Mouse (Mus musculus) CD8-positive naive resting alpha-beta T cell, adult 2 months (primary cell): ENCODE results near the gene Prss16.

Source experiments
- DNase-seq, 2 experiments: peaks; one replicate each; pipeline ENCODE4 v3.0.0; 2022; ENCODE audit warnings: low read depth in 2 of 2, low spot score in 2 of 2

The Prss16 gene

GRCm38 (mm10) chr13:22009642-22010041 is at the start of gene Prss16:
TSS of gene Prss16 (minus strand) at chr13:22009742.
- no peak for DNase-seq

GRCm38 (mm10) chr13:22053754-22054153 is 44.2 kb upstream of the Prss16 start:
- DNase-seq = no peak

DNA sequence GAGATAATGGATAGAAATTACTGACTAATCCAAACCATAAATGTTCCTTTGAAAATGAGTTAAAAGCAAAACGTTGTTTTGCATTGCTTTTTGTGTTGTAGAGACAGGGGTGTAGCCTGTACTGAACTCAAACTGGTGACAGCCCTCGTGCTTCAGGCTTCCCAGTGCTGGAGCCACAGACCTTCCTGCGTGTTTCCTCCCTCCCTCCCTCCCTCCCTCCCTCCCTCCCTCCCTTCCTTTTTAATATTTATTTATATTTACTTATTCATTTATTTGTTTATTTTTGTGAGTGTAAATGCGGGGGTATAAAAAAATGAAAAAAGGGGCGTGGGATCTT is 41.9 kb upstream of the Prss16 start:
- DNase-seq = no peak

DNA sequence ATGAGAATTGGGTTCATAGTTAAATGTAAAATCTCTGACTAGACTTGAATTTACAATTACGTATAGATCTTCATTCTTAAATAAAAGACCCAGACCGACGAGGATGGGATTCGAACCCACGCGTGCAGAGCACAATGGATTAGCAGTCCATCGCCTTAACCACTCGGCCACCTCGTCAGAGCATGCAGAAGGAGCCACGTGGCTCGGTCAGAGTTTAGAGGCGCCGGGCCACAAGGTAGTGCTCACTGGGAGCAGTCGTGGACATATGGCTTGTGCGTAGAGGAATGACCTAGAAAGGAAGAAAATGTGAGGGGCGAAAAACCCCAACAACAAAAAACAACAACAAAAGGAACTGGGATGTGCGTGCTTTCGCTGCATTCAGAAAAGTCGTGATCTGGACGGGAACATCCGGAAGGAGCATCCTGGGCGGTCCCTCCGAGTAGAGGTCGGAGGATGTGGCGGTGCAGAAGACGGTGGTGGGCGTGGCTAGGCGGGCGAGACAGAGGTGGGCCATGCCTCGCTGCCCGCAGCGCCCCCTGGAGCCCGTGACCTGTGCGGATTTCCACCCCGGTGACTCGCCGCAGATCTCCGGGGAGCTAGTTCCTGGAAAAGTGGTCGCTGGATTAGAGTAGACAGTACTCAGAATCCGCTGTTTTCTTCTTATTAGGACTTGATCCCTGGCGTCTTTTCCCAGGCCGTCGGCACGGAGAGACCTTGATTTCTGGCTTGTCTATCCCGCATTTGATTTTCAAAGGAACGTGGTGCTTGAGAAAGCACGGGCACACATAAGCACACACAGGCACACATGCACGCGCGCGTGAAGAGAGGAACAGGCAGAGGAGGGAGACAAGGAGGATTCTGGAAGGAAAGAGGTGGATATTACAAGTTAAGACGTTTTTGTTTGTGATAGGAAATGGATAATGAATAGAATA is 41.3 kb upstream of the Prss16 start:
- DNase-seq = peak; percentile 75 to 84

GRCm38 (mm10) chr13:22049737-22050440 is 40.3 kb upstream of the Prss16 start:
- DNase-seq = peak in 1 of 2 experiments; percentile 51

DNA sequence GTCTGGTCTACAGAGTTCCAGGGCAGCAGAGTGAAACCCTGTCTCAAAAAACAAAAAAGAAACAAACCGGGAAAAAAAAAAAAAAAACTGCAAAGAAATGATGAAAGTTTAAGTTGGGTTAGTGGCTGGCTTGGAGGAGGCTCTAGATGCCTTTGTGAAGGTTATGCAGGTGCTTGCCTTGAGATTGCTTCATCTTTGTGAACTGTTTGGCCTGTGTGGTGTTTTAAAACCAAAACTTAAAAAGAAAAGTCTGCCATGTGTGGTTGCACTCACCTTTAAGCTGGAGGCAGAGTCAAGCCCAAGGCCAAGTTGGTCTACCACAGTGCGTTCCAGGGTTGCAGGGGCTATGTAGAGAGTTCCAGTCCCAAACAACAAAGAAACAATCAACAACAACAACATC is 39.5 kb upstream of the Prss16 start:
- DNase-seq = no peak

GRCm38 (mm10) chr13:22045311-22045710 is 35.8 kb upstream of the Prss16 start:
- DNase-seq = no peak

GRCm38 (mm10) chr13:22044432-22045155 is 35.1 kb upstream of the Prss16 start:
- no peak for DNase-seq

GRCm38 (mm10) chr13:22043503-22044431 is 34.2 kb upstream of the Prss16 start:
- DNase-seq = no peak

DNA sequence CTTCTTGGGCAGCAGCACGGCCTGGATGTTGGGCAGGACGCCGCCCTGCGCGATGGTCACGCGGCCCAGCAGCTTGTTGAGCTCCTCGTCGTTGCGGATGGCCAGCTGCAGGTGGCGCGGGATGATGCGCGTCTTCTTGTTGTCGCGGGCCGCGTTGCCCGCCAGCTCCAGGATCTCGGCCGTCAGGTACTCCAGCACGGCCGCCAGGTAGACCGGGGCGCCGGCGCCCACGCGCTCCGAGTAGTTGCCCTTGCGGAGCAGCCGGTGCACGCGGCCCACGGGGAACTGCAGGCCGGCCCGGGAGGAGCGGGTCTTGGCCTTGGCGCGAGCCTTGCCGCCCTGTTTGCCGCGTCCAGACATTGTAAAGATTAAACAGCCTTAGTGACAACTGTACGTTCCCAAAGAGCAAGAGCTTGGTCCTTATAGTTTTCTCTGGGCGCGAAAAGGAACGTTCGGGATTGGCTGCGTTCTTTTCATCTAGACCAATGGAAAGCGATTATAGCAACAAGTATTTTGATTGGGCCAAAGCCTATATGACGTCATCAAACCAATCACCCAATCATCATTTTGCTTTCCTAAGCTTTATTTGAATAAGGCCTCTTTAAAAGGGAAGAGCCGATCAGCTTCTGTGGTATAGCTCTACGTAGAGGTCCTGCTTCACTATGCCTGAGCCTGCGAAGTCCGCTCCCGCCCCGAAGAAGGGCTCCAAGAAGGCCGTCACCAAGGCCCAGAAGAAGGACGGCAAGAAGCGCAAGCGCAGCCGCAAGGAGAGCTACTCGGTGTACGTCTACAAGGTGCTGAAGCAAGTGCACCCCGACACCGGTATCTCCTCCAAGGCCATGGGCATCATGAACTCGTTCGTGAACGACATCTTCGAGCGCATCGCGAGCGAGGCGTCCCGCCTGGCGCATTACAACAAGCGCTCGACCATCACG is 33.3 kb upstream of the Prss16 start, which contains the start of the genes Hist1h2ag and Hist1h2bj:
Gene Hist1h2ag, minus strand, starts transcription at position 377 of the 935 bp plus-strand sequence.
Gene Hist1h2bj, plus strand, starts transcription at position 647 of the 935 bp plus-strand sequence.
- DNase-seq = peak; percentile 76 to 86

GRCm38 (mm10) chr13:22041651-22042567 is 32.4 kb upstream of the Prss16 start:
- no peak for DNase-seq

DNA sequence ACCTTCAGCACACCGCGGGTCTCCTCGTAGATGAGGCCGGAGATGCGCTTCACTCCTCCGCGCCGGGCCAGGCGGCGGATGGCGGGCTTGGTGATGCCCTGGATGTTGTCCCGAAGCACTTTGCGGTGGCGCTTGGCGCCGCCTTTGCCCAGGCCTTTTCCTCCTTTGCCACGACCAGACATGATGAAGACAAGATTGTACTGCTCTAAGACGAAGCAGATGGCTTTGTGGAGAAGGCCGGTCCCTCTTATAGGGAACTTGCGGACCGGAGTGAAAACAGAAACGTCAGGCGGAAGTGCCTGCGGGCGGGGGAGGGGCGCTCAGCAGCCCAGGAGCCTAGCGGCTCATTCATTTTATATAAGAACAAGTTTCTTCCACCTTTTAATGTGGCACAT is 31.6 kb upstream of the Prss16 start, which contains the start of gene Hist1h4i:
Gene Hist1h4i, minus strand, starts transcription at position 221 of the 395 bp plus-strand sequence.
- DNase-seq = peak; percentile 79 to 85

GRCm38 (mm10) chr13:22040464-22041141 is 31.1 kb upstream of the Prss16 start:
- no peak for DNase-seq

DNA sequence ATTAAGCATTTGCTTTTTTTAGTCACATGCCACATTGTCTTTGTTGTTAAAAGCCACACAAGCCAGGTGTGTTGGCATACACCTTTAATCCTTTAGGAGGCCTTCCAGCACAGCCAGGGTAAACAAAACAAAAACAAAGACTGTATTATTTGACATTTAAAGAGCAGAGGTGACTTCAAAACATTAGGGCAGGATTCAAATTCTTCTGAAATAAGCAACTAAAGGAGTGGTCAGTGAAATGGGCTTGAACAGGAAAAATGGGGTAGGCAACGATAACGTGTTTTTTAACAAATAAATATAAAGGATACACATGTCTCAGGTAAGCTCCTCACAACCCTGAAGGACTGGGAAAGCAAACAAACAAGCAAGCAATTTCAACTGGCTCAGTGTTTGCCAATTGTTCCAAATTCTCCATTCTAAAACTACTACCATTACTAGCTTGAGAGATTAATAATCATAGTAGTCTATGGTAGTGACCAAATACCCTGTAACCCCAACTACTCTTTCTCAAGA is 30.5 kb upstream of the Prss16 start:
- DNase-seq = no peak

DNA sequence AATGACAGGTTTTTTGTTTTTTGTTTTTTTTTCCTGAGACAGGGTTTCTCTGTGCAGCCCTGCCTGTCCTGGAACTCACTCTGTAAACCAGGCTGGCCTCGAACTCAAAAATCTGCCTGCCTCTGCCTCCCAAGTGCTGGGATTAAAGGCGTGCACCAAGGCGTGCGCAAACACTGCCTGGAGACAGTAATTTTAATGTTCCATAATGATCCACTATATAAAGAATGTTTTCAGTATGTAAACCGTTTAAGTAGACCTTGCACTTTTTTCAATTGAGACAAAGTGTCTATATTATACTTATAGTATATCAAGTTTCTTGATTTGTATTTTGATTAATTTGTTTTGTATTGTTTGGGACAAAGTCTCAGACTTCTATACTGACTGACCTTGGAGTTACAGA is 29.8 kb upstream of the Prss16 start:
- no peak for DNase-seq

DNA sequence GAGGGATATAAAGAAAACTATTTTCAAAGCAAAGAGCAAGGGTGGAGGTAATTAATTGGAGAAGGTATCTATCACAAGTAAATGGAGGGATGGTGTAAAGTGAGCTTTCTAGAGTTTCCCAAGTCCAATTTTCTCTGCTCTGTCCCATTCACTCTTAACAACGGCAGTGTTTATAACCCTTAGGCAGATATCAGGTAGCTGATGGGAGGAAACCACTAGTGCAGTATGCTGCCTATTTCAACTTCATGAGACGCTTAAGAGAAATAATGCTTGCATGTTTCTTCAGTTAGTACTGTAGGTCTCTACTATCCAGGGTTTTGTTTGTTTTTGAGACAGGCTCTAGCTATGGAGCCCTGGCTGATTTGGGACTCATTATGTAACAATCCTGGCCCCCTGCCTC is 27.9 kb upstream of the Prss16 start:
- no peak for DNase-seq

GRCm38 (mm10) chr13:22036986-22037385 is 27.4 kb upstream of the Prss16 start:
- no peak for DNase-seq
